Mouse (Mus musculus) cortical plate, adult 2 months (tissue): Measurements from ENCODE around the gene Apaf1. TPM values are rescaled to one million over a fixed set of nuclear protein-coding genes. Genes with fewer than 3 reads are reported as not detected.

Experiments used
- H3K27ac ChIP-seq: fragments of 200-500 bp; 2 replicates; pipeline ENCODE4 v1.5.1; 2012; ENCODE audit warnings: low read length, control low read depth, inconsistent platforms; ENCODE audit not compliant: insufficient read depth
- H3K4me1 ChIP-seq: fragments of 200-500 bp; 2 replicates; pipeline ENCODE4 v1.6.1; 2011; ENCODE audit warnings: low read length; ENCODE audit not compliant: control insufficient read depth, insufficient read depth
- H3K4me3 ChIP-seq: fragments of 200-500 bp; 2 replicates; pipeline ENCODE4 v1.5.1; 2011; ENCODE audit warnings: mild to moderate bottlenecking, low read length, control low read depth; ENCODE audit not compliant: insufficient read depth
- CTCF ChIP-seq: fragments of 200-500 bp; IDR thresholded peaks from 2 replicates; pipeline ENCODE4 v1.5.1; 2011; ENCODE audit warnings: mild to moderate bottlenecking, control low read depth, low read length; ENCODE audit not compliant: insufficient read depth; ENCODE audit errors: extremely low read depth
- POLR2A ChIP-seq: fragments of 200-500 bp; IDR thresholded peaks from 2 replicates; pipeline ENCODE4 v1.6.1; 2011; ENCODE audit warnings: mild to moderate bottlenecking, low read length, control low read depth; ENCODE audit not compliant: insufficient read depth; ENCODE audit errors: extremely low read depth
- polyA plus RNA-seq: library from polyadenylated mRNA; depleted of rRNA; stranded (reverse); fragments of >200 nt; gene quantifications from 2 replicates; pipeline ENCODE4 v1.2.3, GENCODE M21; 2012; rRNA removed

The Apaf1 gene
- polyA plus RNA-seq, 1 experiment: 9.3 TPM

GRCm38 (mm10) chr10:90940521-90941520 lies 141.7 kb downstream of the Apaf1 start:
- peaks cover 23% of the 10 kb centered on the region for H3K4me1 ChIP-seq
- TF ChIP-seq POLR2A: no peak
- no peak for TF ChIP-seq CTCF
- H3K4me3 ChIP-seq: no peak overlapping the region
- H3K27ac ChIP-seq: peak overlapping the region; percentile 79

Other genes with a start within 250 kb of the Apaf1 start
- 10.4 and 12.1 TPM in 2 replicates for gene Ikbip, start 170 bp upstream of the Apaf1 start, polyA plus RNA-seq
- gene Slc25a3, start 41.3 kb upstream of the Apaf1 start, polyA plus RNA-seq: 598 and 611 TPM in 2 replicates
- 32.5 and 32.8 TPM in 2 replicates for gene Tmpo, start 98.5 kb upstream of the Apaf1 start, polyA plus RNA-seq